Mouse (Mus musculus) ES-Bruce4 (cell line): Measurements from ENCODE around the gene Rhebl1. TPM values are rescaled to one million over a fixed set of nuclear protein-coding genes. Genes with fewer than 3 reads are reported as not detected.

ENCODE experiments used
- H3K27ac ChIP-seq: 2 replicates; pipeline ENCODE4 v1.5.1; 2012; ENCODE audit warnings: low read length, inconsistent platforms; ENCODE audit not compliant: insufficient read depth
- H3K27me3 ChIP-seq: 2 replicates; pipeline ENCODE4 v1.6.1; 2012; ENCODE audit warnings: mild to moderate bottlenecking, low read length, inconsistent platforms; ENCODE audit not compliant: control insufficient read depth, poor library complexity, insufficient read depth, severe bottlenecking
- H3K36me3 ChIP-seq: 2 replicates; pipeline ENCODE4 v1.6.1; 2012; ENCODE audit warnings: inconsistent platforms, mild to moderate bottlenecking, low read length, moderate library complexity; ENCODE audit not compliant: control insufficient read depth, poor library complexity, insufficient read depth, severe bottlenecking
- H3K4me1 ChIP-seq: one replicate; pipeline ENCODE4 v1.8.1; 2011; ENCODE audit warnings: low read length; ENCODE audit not compliant: control insufficient read depth, insufficient read depth
- H3K4me3 ChIP-seq: 2 replicates; pipeline ENCODE4 v1.5.1; 2011; ENCODE audit warnings: low read depth, mild to moderate bottlenecking, low read length
- H3K9ac ChIP-seq: 2 replicates; pipeline ENCODE4 v1.6.1; 2012; ENCODE audit warnings: low read depth, mild to moderate bottlenecking, inconsistent platforms; ENCODE audit not compliant: poor library complexity, severe bottlenecking
- H3K9me3 ChIP-seq: replicated peaks from 2 replicates; pipeline ENCODE4 v1.6.1; 2012; ENCODE audit warnings: mild to moderate bottlenecking, low read length, inconsistent platforms; ENCODE audit not compliant: control insufficient read depth, poor library complexity, insufficient read depth, severe bottlenecking
- CTCF ChIP-seq: IDR thresholded peaks from one replicate; pipeline ENCODE4 v1.8.1; 2011; ENCODE audit warnings: low read depth, low read length
- EP300 ChIP-seq: IDR thresholded peaks from 2 replicates; pipeline ENCODE4 v1.6.1; 2011; ENCODE audit warnings: low read depth, low read length; ENCODE audit not compliant: insufficient read depth
- POLR2A ChIP-seq: IDR thresholded peaks from one replicate; pipeline ENCODE4 v1.8.1; 2011; ENCODE audit warnings: low read length; ENCODE audit not compliant: insufficient read depth
- polyA plus RNA-seq: library from polyadenylated mRNA; stranded (reverse); fragments of >200 nt; gene quantifications from 2 replicates; pipeline ENCODE4 v1.2.4, GENCODE M21; 2011; ENCODE audit warnings: low read depth; ENCODE audit not compliant: missing spikeins, insufficient read depth, insufficient read length

Rhebl1 gene
- polyA plus RNA-seq, 1 experiment = 41.9 TPM

GRCm38 (mm10) chr15:98891907-98892606 lies 2.3 kb downstream of the Rhebl1 start:
- H3K4me3 ChIP-seq = no peak overlapping the region
- no peaks in the 10 kb centered on the region for H3K9me3 ChIP-seq
- peaks cover 8% of the 10 kb centered on the region; the same call in 1 of the 2 replicates for H3K27me3 ChIP-seq
- H3K27ac ChIP-seq = no peak overlapping the region
- no peaks in the 10 kb centered on the region for H3K36me3 ChIP-seq
- H3K4me1 ChIP-seq = peaks cover 3% of the 10 kb centered on the region
- peak; percentile 45 for TF ChIP-seq CTCF
- no peak for TF ChIP-seq EP300
- no peak overlapping the region for H3K9ac ChIP-seq

- H3K9ac ChIP-seq = peak overlapping the region; percentile 72
- H3K27ac ChIP-seq = peak overlapping the region; percentile 44
- TF ChIP-seq CTCF = no peak
- TF ChIP-seq EP300 = peak; percentile 67
- TF ChIP-seq POLR2A = peak; percentile 77
- H3K36me3 ChIP-seq = no peaks in the 10 kb centered on the region
- H3K4me1 ChIP-seq = peaks cover 3% of the 10 kb centered on the region
- H3K27me3 ChIP-seq = peaks cover 8% of the 10 kb centered on the region; the same call in 1 of the 2 replicates
- no peaks in the 10 kb centered on the region for H3K9me3 ChIP-seq
- peak overlapping the region; percentile 96 for H3K4me3 ChIP-seq
Observed at GRCm38 (mm10) chr15:98891198-98891742, 3.1 kb downstream of the Rhebl1 start.

- Histone ChIP-seq H3K9ac (no peak overlapping the region), H3K36me3 (no peaks in the 10 kb centered on the region), H3K27ac (no peak overlapping the region), H3K9me3 (no peaks in the 10 kb centered on the region), H3K4me3 (no peak overlapping the region), H3K27me3 (no peaks in the 10 kb centered on the region), H3K4me1 (no peaks in the 10 kb centered on the region)
- TF ChIP-seq EP300 (no peak), POLR2A (no peak), CTCF (no peak)
Observed at GRCm38 (mm10) chr15:98887526-98887925, 6.8 kb downstream of the Rhebl1 start.

- Histone ChIP-seq H3K4me3 (no peak overlapping the region), H3K4me1 (no peaks in the 10 kb centered on the region), H3K27me3 (no peaks in the 10 kb centered on the region), H3K9ac (no peak overlapping the region), H3K36me3 (no peaks in the 10 kb centered on the region), H3K9me3 (no peaks in the 10 kb centered on the region), H3K27ac (no peak overlapping the region)
- TF ChIP-seq POLR2A (no peak), CTCF (no peak), EP300 (no peak)
Observed at GRCm38 (mm10) chr15:98886667-98887387, 7.5 kb downstream of the Rhebl1 start.

- no peaks in the 10 kb centered on the region for H3K27me3 ChIP-seq
- H3K27ac ChIP-seq = no peak overlapping the region
- TF ChIP-seq CTCF (no peak), POLR2A (no peak), EP300 (no peak)
- H3K4me3 ChIP-seq = no peak overlapping the region
- H3K36me3 ChIP-seq = no peaks in the 10 kb centered on the region
- H3K4me1 ChIP-seq = no peaks in the 10 kb centered on the region
- H3K9me3 ChIP-seq = no peaks in the 10 kb centered on the region
- no peak overlapping the region for H3K9ac ChIP-seq
Observed at GRCm38 (mm10) chr15:98884106-98884505, 10.2 kb downstream of the Rhebl1 start.

GRCm38 (mm10) chr15:98883661-98884060 lies 10.7 kb downstream of the Rhebl1 start:
- Histone ChIP-seq H3K4me1 (no peaks in the 10 kb centered on the region), H3K36me3 (no peaks in the 10 kb centered on the region; the same call in 1 of the 2 replicates), H3K27ac (no peak overlapping the region), H3K4me3 (no peak overlapping the region), H3K9ac (no peak overlapping the region), H3K27me3 (no peaks in the 10 kb centered on the region), H3K9me3 (no peaks in the 10 kb centered on the region)
- TF ChIP-seq EP300 (no peak), CTCF (no peak), POLR2A (no peak)
